Mouse (Mus musculus) cortical plate, adult 2 months (tissue): ENCODE data around the gene Fam129b.

Experiments used
- CTCF ChIP-seq: fragments of 200-500 bp; IDR thresholded peaks from 2 replicates; pipeline ENCODE4 v1.5.1; 2011; ENCODE audit warnings: mild to moderate bottlenecking, control low read depth, low read length; ENCODE audit not compliant: insufficient read depth; ENCODE audit errors: extremely low read depth
- POLR2A ChIP-seq: fragments of 200-500 bp; IDR thresholded peaks from 2 replicates; pipeline ENCODE4 v1.6.1; 2011; ENCODE audit warnings: mild to moderate bottlenecking, low read length, control low read depth; ENCODE audit not compliant: insufficient read depth; ENCODE audit errors: extremely low read depth

GRCm38 (mm10) chr2:32896507-32897147 lies 20.7 kb downstream of the Fam129b start:
- TF ChIP-seq CTCF = no peak
- TF ChIP-seq POLR2A = no peak
